Mouse (Mus musculus) myocyte (in vitro differentiated cells): ENCODE measurements at regions not wholly inside any gene's neighbourhood (a gene's known extent, or its start where the extent isn't known, plus 50 kb on each side); places are given as distances from the start of the nearest gene placed in this dataset.

Experiments
- MAX ChIP-seq: IDR thresholded peaks from one replicate; pipeline ENCODE4 v1.6.1; 2011; ENCODE audit warnings: low read depth, mild to moderate bottlenecking, control low read depth
- MYOD1 ChIP-seq, 3 experiments: IDR thresholded peaks; one replicate each; pipeline ENCODE4 v1.6.1; 2011; ENCODE audit warnings: control low read depth in 2 of 3, low read depth in 2 of 3, mild to moderate bottlenecking in 2 of 3, moderate library complexity in 1 of 3; ENCODE audit not compliant: insufficient read length in 2 of 3, control insufficient read depth in 1 of 3
- POLR2A ChIP-seq: IDR thresholded peaks from one replicate; pipeline ENCODE4 v1.6.1; 2011; ENCODE audit warnings: low read depth, mild to moderate bottlenecking, control low read depth, moderate library complexity; ENCODE audit not compliant: insufficient read length
- TCF12 ChIP-seq: IDR thresholded peaks from one replicate; pipeline ENCODE4 v1.6.1; 2011; ENCODE audit warnings: mild to moderate bottlenecking, control low read depth; ENCODE audit not compliant: poor library complexity, insufficient read depth, severe bottlenecking
- TCF3 ChIP-seq: IDR thresholded peaks from one replicate; pipeline ENCODE4 v1.6.1; 2011; ENCODE audit warnings: low read depth, control low read depth; ENCODE audit not compliant: insufficient read length
- USF1 ChIP-seq: IDR thresholded peaks from one replicate; pipeline ENCODE4 v1.6.1; 2011; ENCODE audit warnings: low read depth, mild to moderate bottlenecking, control low read depth, moderate library complexity

- TF ChIP-seq POLR2A: no peak
- TF ChIP-seq TCF3: no peak
- no peak for TF ChIP-seq USF1
- no peak for TF ChIP-seq TCF12
- no peak for TF ChIP-seq MYOD1 (IDR thresholded peaks at IDR 0.05; ENCODE audit: control insufficient read depth in 1 of 3, insufficient read length in 2 of 3, low read depth in 2 of 3)
- TF ChIP-seq MAX: no peak
Observed at GRCm38 (mm10) chr13:52196917-52197316, 334.2 kb downstream of the Diras2 start.
